Mouse (Mus musculus): ENCODE results near the gene 1700023F06Rik.

The 1700023F06Rik gene

DNA sequence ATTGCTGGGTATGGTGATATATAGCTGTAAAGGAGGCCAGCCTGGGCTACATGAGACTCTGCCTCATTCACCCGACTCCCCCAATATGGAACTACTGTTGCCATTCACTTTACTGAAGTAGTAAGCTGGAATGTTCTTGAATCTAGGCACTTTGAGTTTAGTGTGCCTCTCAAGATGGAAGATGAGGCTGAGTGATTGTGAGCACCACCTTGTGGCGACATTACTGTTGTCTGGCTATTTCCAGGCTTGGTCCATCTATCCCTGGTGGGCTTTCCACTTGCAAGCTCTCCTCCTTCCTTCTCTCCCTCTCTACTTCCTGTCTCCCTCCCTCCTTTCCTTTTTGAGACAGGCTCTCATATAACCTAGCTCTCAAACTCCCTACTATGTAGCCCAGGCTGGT is 23.5 kb downstream of the 1700023F06Rik start:
- DNase-seq (ENCODE audit: low spot score in 2 of 2): peak in 1 of 2 experiments; percentile 56

DNA sequence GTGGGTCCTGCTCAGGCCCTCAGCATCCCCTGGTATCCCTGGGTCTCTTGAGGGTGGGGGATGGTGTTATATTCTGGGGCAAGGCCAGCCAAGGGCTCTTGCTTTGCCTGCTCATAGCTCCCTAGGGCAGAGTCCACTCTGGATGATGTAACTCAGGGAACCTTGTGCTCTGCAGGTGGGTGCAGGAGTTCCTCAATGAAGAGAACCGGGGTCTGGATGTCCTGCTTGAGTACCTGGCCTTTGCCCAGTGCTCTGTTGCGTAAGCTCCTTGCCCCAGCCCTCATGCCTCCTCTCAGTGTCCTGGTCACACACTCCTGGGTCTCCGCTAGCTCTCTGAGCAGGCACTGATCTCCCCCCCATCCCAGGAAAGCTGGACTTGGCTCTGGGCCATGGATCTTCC is 26.4 kb downstream of the 1700023F06Rik start:
- DNase-seq (ENCODE audit: low spot score in 2 of 2): no peak

DNA sequence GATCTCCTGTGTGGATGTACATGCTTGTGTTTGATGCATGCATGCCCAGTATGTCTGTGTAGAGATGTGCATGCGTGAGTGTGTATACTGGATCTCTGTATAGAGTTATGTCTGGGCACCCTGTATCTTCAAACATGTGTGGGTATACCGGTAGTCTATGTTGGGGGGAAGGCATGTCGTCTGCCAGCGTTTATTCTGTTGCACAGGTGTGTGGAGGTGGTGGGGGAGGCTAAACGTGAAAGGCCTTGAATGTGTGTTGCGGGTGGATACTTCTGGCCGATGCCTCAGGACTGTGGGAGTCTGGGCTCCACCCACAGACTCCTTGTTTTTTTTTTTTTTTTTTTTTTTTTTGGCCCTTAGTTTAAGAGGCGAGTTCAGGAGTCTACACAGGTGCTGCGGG is 27.0 kb downstream of the 1700023F06Rik start:
- no peak for DNase-seq (ENCODE audit: low spot score in 2 of 2)

DNA sequence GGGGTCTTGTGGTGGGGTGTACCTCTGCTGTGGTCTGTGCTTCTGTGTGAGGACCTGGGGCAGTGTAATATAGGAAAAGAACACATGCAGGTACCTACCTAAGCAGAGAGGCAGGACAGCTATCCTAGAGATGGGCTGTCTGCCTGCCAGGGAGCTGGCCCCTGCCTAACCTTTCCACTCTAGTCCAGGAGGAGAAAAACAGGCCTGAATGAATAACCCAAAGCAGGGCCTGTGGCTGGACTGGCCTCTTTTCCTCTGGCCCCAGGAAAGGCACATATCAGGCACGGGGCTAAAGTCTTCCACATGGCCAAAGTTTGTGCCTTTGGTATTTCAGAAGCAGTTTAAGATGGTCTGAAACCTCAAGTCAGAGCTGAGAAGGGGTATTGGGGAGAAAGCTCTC is 27.9 kb downstream of the 1700023F06Rik start:
- DNase-seq (ENCODE audit: low spot score in 2 of 2): no peak

DNA sequence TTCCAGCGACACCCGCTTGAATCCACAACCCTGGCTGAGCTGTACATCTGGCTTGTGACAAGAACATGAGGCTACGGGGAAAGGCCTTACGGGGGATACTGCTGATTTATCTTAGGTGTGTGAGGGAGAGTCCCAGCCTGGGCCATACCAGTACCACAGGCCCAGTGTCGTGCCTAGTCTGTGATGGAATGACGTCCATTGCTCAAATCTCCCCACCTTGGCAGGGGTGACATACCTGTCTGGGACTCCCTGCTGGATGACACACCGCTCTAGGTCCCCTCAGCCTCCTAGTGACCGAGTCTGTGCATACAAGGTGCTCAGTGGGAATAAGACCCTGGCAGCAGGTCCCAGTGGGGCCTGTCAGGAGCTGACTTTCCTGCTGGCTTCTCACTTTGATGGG is 29.6 kb downstream of the 1700023F06Rik start:
- no peak for DNase-seq (ENCODE audit: low spot score in 2 of 2)

DNA sequence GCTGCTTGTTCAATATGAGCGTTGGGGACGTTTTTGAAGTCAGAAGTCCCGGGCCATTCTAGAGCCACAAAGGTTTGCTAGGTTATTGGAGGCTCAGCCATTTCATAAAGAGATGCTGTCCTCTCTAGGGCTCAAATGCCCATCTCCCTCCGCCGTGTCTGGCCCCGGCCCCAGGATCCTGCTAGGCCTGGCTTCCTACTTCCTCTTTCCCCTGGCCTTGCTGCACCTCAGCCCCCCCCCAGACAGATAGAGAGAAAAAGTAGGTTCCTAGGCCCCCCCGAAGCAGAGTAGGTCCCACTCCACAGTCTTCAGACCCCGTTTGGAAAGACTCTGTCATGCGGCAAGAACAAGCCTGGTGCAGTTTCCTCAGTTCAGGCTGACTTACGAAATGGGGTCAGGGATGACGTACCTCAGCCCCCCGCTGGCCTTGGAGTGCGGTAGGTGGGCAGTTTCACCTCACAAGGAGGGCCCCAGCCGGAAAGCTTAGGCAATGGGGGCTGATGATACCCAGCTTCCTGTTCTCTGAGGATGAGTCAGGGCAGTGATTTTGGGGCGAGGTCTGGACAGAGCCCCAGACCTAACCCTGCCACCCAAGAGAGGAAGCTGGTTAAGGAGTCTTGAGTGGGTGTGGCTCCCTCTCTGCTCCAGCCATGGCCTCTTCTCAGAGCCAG is 30.4 kb downstream of the 1700023F06Rik start:
- DNase-seq (ENCODE audit: low spot score in 2 of 2): no peak

DNA sequence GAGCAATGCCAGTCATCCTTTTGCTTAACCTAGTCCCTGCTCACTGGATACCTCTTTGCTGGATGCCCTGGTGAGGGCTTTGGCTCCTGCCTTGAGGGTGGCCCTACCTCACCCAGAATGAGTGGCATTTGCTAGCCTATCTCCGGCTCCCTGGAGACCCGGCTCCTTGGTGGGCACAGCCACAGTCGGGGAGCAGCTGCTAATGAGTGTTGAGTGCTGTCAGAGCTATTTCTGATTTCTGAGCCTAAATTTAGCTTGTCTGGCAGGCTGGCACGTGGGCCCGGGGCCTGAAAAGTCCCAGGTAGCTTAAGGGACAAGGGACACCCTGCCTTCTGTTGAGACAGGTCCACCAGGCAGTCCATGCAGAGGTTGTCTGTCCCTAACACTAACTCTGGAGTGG is 31.1 kb downstream of the 1700023F06Rik start:
- DNase-seq (ENCODE audit: low spot score in 2 of 2): no peak

DNA sequence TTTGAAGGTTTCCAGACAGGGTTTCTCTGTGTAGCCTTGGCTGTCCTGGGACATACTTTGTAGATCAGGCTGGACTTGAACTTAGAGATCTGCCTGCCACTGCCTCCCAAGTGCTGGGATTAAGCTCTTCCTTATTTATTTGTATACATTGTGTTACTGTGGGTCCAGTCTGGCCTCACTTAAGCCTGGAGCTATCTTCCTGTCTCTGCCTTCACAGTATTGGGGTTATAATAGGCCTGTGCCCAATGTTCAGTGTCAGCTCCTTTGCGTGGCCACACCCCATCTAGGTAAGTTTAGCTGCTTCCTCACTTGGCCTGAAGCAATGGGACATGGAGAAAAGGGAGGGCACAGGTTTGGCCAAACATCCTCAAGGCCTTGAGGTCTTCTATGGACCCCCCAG is 31.8 kb downstream of the 1700023F06Rik start:
- no peak for DNase-seq (ENCODE audit: low spot score in 2 of 2)

DNA sequence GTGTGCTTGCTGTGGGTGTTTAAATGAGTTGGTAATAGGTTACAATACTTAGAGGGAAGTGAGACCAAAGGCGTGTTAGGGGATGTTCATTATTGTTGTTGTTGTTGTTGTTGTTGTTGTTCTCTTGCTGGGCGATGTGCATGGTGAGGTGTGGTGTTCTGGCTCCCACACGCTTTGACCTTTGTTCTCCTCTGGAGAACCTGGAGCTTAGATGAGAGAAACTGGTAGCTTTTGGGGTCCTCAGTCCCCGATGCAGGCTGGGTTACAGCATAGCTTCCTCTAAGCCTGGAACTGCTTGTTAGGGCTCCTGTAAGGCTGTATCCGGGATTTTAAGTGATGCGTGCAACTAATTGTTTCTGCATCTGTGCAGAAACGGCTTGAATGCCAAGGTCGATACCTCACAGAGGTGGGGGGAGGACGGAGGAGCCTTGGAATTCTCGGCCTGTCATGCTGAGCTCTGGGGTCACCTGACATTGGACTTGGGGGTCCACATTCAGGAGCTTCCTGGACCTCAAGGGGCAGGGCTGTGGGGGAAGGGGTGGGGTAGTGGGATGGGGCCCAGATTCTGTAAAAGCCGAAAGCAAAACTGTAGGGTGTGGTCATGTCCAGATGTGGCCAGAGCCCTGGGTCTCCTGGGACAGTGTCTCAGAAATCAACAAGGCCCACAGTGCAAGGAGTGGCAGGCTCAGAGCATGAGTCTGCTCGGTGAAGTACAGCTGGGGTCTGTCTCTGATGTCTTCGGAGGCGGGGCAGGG is 32.5 kb downstream of the 1700023F06Rik start:
- no peak for DNase-seq (ENCODE audit: low spot score in 2 of 2)

DNA sequence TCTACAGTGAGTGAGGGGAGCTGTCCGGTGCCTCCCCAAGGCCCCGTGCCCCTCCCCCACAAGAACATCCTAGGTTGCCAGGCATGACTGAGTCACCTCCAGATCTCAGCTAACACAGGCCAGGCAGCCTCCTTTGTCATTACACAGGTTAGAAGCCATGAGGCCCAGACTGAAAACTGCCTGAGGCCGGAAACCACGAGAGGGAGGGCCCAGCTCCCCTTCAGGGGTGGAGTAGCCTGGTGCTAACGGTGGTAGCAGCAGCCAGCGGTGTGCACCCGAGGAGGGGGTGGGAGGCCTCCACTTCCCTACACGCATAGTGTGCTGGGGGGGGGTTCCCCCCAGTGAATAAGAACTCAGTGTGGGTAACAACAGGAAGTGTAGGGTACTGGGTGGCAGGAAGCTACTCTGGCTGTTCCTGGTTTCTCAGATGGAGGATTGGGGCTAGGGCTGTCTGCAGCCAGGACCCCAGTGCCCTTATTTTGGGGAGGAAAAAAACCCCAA is 33.4 kb downstream of the 1700023F06Rik start:
- no peak for DNase-seq (ENCODE audit: low spot score in 2 of 2)

DNA sequence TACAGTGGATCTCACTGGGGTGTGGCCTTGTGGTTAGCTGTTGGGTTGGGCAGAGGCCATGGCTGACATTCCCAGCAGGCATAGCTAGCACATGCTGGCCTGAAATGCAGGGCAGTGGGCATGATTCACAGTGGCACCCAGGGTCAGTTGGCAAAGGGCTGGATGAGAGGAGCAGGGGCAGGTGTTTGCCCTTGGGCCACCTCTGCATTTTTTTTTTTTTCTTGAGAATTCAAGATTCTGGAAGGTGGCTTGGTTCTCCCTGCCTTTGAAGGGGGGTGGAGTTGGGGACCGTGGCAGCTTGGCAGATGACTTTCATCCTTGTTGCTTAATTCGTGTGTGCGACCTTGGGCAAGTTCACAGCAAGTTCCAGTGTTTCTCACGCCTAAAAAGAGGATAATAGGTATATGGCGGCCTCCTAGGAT is 33.9 kb downstream of the 1700023F06Rik start:
- no peak for DNase-seq (ENCODE audit: low spot score in 2 of 2)

DNA sequence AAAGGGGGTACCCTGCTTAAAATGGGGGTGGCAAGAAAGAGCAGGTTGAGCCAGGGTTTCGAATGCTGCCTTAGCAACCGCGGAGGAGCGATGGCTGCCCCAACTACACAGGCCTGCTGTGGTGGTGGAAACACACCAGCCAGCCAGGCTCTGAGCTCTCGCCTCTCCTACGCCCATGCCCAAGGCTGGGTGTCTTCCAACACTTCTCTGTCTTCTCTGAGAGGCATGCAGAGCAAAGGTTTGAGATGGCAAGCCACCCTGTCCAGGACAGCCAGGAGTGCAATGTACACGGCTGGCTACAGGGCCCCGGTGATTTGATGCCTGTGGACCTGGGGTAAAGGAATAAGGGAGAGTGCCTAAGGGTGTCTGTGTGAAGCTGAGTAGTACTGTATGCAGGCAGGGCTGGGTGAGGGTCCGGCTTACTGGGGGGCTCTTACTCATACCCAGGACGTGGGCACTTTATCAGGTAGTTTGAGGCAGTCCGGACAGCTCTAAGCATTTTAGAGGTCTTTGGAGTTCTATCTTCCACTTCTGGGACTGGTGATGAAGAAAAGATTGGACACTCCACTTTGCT is 34.5 kb downstream of the 1700023F06Rik start:
- peak in 1 of 2 experiments; percentile 70 for DNase-seq (ENCODE audit: low spot score in 2 of 2)

DNA sequence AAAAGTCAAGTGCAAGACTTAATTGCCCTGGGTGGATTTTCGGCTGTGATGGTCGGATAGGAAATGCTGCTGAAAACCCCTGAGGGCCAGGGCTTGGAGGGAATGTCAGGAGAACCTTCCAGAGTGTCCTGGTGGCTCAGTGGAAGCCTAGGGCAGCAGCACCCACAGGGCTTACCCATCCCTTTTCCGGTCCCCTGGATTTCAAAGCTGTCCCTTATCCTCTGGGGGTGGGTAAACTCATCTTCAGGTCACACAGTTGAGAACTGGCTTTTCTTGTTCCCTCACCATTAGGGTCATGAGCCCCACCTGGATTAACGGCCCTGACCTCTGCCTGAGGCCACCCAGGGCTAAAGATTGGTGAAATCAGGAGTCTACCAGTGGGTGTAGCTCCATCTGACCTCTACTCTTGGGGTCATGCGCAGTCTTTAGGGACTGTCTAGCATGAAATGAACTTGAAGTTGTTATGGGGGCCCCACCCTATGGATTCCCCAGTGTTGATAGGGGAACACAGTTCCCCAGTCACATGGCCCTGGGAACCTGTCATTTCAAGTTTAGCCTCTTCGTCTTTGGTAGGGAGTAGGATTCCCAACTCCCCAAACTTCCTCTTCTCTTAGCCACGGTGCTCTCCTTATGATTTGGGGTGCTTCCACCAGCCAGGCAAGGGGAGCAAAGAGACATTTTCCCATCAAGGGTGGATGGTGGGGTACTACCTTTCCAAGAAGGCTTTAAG is 35.2 kb downstream of the 1700023F06Rik start:
- DNase-seq (ENCODE audit: low spot score in 2 of 2): no peak

DNA sequence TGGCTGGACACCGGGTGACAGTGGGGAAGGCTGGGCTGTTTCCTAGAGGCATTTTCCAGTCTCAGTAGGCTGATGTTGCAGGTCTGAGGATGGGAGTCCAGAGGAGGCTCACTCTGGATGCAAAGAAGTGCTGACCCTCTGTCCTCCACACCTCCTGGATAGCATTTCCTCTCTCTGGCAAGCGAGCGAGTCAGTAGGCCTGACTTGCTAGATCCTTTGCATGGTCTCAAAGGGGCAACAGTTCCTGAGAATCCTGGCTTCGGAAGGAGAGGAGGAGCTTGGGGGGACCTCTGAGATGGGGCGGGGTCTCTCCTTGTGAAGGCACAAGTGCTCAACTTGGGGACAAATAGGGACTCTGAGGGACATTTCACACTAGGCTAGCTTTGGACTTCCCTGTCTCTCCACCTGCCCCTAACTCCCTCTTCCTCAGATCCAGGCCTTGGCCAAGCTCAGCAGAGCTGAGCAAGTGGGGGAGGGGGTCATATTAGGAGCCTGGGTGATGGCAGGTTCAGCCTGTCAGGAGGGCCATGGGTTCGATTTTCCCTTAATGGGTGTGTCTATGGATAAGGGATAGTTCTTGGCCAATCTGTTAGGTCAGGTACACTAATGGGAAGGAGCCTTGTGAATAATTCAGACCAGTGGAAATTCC is 35.8 kb downstream of the 1700023F06Rik start:
- no peak for DNase-seq (ENCODE audit: low spot score in 2 of 2)

DNA sequence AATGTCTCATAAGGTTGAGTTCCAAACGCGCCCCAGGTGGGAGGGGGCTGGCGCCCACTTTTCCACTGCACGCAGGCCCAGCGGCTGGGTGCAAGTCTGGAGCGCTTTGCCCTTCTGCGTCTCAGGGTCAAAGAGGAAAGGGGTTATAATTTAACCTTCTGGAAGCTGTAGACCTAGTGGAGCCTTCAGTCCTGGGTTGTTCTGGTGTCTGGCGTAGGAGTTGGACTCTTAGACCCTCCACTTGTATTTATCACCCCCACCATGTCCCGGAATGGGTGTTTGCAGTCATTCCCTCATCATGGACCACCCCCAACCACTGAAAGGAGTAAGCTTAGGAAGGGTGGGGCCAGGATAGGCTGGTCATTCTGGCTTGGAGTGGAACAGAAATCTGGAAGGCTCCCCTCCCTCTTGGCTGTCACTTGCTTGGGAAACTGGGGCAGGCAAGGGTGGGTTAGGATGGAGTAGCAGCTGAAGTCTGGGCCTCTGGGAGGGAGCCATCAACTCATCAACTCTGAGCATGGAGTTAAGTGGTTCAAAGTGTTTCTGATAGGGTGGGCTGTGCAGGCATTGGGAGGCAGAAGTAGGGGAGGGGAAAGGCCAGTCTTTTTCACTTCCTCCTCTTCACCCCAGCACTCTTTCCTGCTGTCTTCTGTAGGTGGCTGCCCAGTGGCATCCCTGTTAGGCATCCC is 36.5 kb downstream of the 1700023F06Rik start:
- peak in 1 of 2 experiments; percentile 29 for DNase-seq (ENCODE audit: low spot score in 2 of 2)

DNA sequence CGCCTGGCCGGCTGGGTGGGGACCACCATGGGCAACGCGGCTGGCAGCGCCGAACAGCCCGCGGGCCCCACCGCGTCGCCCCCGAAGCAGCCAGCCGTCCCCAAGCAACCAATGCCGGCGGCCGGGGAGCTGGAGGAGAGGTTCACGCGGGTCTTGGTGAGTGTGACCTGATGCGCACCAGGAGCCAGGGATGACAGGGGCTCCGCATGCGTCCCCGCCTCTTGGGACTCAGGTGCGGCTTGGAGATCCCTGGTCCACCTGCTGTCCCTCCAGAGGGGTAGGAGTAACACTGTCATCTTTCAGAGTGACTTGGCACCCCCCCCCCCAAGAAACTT is 37.1 kb downstream of the 1700023F06Rik start:
- DNase-seq (ENCODE audit: low spot score in 2 of 2): no peak

DNA sequence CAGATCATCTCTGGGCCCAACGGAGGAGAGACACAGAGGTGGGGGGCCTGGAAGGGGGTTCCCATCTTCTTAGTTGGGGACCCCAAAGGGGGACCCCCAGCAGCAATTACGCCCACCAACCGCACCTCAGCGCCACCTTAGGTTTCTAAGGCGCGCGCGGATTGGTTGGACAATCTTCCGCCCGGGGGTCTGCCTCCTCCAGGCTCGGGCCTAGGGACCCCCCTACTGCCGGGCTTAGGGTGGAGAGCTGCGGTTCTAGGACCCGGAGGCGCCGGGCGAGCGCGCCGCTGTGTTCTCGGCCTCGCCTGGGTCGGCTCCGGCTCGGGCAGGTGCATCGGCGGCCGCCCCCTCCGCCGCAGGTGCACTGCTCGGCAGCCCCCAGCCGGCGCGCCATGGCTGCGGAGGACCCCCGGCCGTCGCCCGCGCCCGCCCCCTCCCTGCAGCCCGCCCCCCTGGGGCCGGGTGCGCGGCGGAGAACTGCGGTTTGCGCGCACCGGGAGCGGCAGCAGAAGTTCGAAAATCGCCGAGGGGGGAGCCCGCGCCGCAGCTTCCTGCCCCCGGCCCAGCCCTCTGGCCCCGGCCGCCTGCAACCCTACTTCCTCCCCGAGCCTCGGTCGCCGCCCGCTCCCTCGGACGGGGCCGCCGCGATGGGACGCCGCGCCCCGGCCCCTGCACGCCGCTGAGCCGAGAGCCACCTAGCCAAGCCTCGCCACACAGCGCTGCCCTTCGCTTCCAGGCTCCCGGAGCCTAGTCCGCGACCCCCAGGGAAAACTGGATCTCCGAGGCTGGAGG is 37.7 kb downstream of the 1700023F06Rik start, which contains the start of gene Fmnl1:
Gene Fmnl1, plus strand, starts transcription at position 614 of the 792 bp plus-strand sequence.
- DNase-seq (ENCODE audit: low spot score in 2 of 2): peak; percentile 42 to 49

DNA sequence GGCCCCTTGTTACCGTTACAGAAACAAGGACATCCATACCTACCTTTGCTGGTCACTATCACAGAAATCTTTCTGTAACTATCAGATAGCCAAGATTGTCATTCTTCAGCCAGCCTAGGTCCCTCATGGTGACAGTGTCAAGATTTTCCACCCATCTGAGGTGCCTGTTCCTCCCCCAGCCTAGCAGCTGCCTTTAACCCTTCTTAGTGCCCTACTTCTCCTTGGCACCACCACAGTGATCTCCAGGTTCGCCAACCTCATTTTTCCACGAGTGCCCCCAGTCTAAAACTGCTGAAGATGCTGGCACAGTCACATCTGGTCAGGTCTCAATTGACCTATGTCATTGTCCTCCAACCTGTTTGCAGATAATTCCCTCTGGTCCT is 38.3 kb downstream of the 1700023F06Rik start:
- no peak for DNase-seq (ENCODE audit: low spot score in 2 of 2)

DNA sequence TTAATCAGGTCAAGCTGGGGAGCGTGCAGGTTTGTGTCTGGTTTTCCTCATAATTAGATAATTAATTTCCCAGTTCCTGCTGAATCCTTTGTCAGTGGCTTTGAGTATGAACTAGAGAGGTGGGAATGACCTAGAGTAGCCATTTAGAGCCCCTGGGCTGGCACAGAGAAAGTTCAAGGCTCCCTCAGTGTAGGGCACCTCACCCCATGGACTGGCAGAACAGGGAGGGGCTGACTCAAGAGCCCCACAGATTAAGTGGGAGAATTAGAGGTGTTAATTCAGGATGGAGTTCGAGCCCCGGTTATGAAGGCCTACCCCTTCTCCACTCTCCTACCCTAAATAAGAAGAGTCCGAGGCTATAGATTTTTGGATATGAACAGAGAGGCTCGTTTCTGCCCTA is 38.7 kb downstream of the 1700023F06Rik start:
- no peak for DNase-seq (ENCODE audit: low spot score in 2 of 2)

DNA sequence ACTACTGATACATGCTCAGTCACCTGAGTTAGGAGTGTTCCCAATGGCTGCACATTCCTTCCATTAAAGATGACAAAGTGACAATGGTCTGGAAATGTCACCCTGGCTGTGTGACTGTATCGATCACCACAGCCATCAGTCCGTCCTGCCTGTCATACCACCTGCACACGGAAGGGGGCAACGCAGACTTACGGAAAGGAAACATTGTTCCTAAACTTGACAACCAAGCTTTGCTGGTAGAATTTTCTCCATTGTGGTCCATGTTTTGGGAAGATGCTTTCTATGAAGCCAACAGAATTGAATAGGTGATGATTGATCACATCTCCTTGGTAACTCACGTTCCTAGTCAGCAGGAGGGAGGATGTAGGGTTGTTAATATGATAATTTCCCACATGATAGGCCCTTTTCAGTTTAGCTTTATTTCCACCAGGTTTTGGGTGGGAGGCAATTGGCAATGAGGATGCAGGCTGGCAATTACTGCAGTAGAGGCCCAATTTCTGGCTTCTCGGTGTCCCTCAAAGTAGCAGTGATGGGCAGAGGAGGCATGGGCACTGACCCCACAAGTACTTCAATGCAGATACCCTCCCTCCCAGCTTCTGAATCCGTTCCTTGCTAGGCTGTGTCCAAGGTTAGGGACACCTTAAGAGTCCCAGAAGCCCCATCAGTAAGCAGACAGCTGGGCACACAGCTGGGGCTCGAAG is 39.5 kb downstream of the 1700023F06Rik start:
- DNase-seq (ENCODE audit: low spot score in 2 of 2): peak; percentile 75 to 84

Data from frontal cortex, postnatal 36 days (tissue).